In the genomic region with DNA sequence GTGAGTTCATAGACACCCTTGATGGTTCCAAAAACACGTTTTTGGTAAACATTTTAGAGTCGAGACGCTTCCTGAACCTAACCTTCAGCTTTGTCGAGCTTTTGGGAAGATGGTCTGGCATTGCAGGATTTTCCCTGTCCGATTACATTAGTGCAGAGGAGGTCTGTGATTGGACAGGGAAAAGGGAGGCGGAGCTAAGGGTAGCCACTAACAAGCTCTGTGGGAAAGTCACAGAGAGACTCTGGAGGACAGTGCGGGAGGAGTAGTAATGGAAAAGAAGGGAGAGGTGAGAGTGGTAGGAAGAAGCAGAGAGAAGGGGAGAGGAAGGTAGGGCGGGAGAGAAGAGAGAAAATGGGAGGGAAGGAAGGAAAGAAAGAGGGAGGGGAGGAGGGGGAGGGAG, we compare ENCODE assay signal across 14 mouse cellular contexts.
A peak's percentile ranks its signal among the peaks of the same experiment; 100 is the strongest.
DNase-seq lines count a peak whose midpoint lies in the region; ATAC-seq and TF ChIP-seq lines count a peak whose summit lies in the region.
"Had no signal": no experiment of that assay in that cellular context is flagged by ENCODE, and none has a peak within 500 bp of the region (broad histone marks: within the 10 kb centered on the region; RNA-seq: fewer than 3 reads in every experiment).

No protein-coding gene starts in this region.

- intact Hi-C loops in left cerebral cortex, postnatal 4 days (cut with DNase I): loop anchor here (5.0 to 10.0 kb wide), 3 partner anchors 250 to 647 kb away; no protein-coding TSS in a partner anchor
- intact Hi-C loops in left cerebral cortex, postnatal 36 days (cut with DNase I): loop anchor here (5.0 kb wide), 3 partner anchors 253 to 647 kb away; no protein-coding TSS in a partner anchor

- H3K9me3 ChIP-seq in hindbrain, embryonic 11.5 days (ENCODE audit: control insufficient read depth, low read length): no peaks in the 10 kb centered on the region
- H3K9me3 ChIP-seq in hindbrain, embryonic 10.5 days: no peaks in the 10 kb centered on the region
- no peaks in the 10 kb centered on the region for H3K9me3 ChIP-seq in E14TG2a.4 (ENCODE audit: low read length)
- no peaks in the 10 kb centered on the region for H3K9me3 ChIP-seq in hindbrain, embryonic 16.5 days (ENCODE audit: control insufficient read depth, low read length)
- H3K9me3 ChIP-seq: limb, embryonic 15.5 days had no signal

- no peaks in the 10 kb centered on the region for H3K27me3 ChIP-seq in hindbrain, embryonic 11.5 days (ENCODE audit: control insufficient read depth, insufficient read depth, low read length)
- no peaks in the 10 kb centered on the region for H3K27me3 ChIP-seq in hindbrain, embryonic 10.5 days (ENCODE audit: insufficient read depth, poor library complexity, severe bottlenecking)
- H3K27me3 ChIP-seq in E14TG2a.4 (ENCODE audit: insufficient read depth, low read length): no peaks in the 10 kb centered on the region
- no peaks in the 10 kb centered on the region for H3K27me3 ChIP-seq in hindbrain, embryonic 16.5 days (replicated peaks; ENCODE audit: control insufficient read depth, insufficient read depth, low read length)
- H3K27me3 ChIP-seq: limb, embryonic 15.5 days had no signal

- H3K27ac ChIP-seq in hindbrain, embryonic 11.5 days (ENCODE audit: low read depth, low read length): no peak overlapping the region
- H3K27ac ChIP-seq in hindbrain, embryonic 10.5 days: no peak overlapping the region
- H3K27ac ChIP-seq in hindbrain, embryonic 16.5 days (ENCODE audit: low read depth, low read length): no peak overlapping the region
- H3K27ac ChIP-seq: left cerebral cortex, adult 2 months; limb, embryonic 15.5 days had no signal

- H3K9ac ChIP-seq in hindbrain, embryonic 11.5 days (ENCODE audit: low read depth, low read length): no peak overlapping the region
- no peak overlapping the region for H3K9ac ChIP-seq in hindbrain, embryonic 16.5 days (ENCODE audit: low read depth, low read length)
- H3K9ac ChIP-seq: limb, embryonic 15.5 days had no signal

- H3K4me2 ChIP-seq in hindbrain, embryonic 11.5 days (replicated peaks; ENCODE audit: low read depth, low read length): no peak overlapping the region
- no peak overlapping the region for H3K4me2 ChIP-seq in hindbrain, embryonic 16.5 days (ENCODE audit: low read length)
- H3K4me2 ChIP-seq: limb, embryonic 15.5 days had no signal

- DNase-seq in adrenal gland, adult 2 months: peak; percentile 19
- DNase-seq in adrenal gland, postnatal 4 days (ENCODE audit: low spot score in 2 of 2): no peak
- no peak for DNase-seq in hindbrain, embryonic 11.5 days (ENCODE audit: low spot score)
- no peak for DNase-seq in hindbrain, embryonic 10.5 days (ENCODE audit: low spot score)
- no peak for DNase-seq in left cerebral cortex, postnatal 4 days
- no peak for DNase-seq in left cerebral cortex, postnatal 36 days (ENCODE audit: low spot score in 2 of 2)
- DNase-seq: adrenal gland, postnatal 25 days; kidney, adult 2 months; lung, adult 18-20 months had no signal

- no peaks in the 10 kb centered on the region for H3K36me3 ChIP-seq in hindbrain, embryonic 11.5 days (ENCODE audit: control insufficient read depth, insufficient read depth, low read length)
- no peaks in the 10 kb centered on the region for H3K36me3 ChIP-seq in hindbrain, embryonic 10.5 days
- no peaks in the 10 kb centered on the region for H3K36me3 ChIP-seq in E14TG2a.4 (ENCODE audit: insufficient read depth, low read length)
- H3K36me3 ChIP-seq in hindbrain, embryonic 16.5 days (ENCODE audit: control insufficient read depth, insufficient read depth, low read length): no peaks in the 10 kb centered on the region
- H3K36me3 ChIP-seq: limb, embryonic 15.5 days had no signal

- H3K4me1 ChIP-seq in hindbrain, embryonic 11.5 days (replicated peaks; ENCODE audit: control insufficient read depth, insufficient read depth, low read length): no peaks in the 10 kb centered on the region
- peaks cover 7% of the 10 kb centered on the region; the same call in 1 of the 2 replicates for H3K4me1 ChIP-seq in hindbrain, embryonic 10.5 days (replicated peaks)
- peaks cover 46% of the 10 kb centered on the region for H3K4me1 ChIP-seq in E14TG2a.4 (replicated peaks; ENCODE audit: low read depth, low read length)
- H3K4me1 ChIP-seq in hindbrain, embryonic 16.5 days (ENCODE audit: control insufficient read depth, insufficient read depth, low read depth, low read length): no peaks in the 10 kb centered on the region

- H3K4me3 ChIP-seq in hindbrain, embryonic 11.5 days (ENCODE audit: low read depth, low read length): no peak overlapping the region
- H3K4me3 ChIP-seq in hindbrain, embryonic 10.5 days: no peak overlapping the region
- H3K4me3 ChIP-seq in E14TG2a.4 (replicated peaks; ENCODE audit: low read length): 0 out of 2 replicates have a peak overlapping the region, but pooled peaks have one; percentile 11
- H3K4me3 ChIP-seq in hindbrain, embryonic 16.5 days (ENCODE audit: low read length): no peak overlapping the region
- H3K4me3 ChIP-seq: left cerebral cortex, adult 2 months; limb, embryonic 15.5 days; myocyte had no signal

- no peak for TF ChIP-seq CTCF in E14TG2a.4 (conservative IDR thresholded peaks at IDR 0.05; ENCODE audit: low read length)

- ATAC-seq in hindbrain, embryonic 11.5 days (ENCODE audit: low FRiP score): peak; percentile 38; the same call in 1 of the 2 replicates
- ATAC-seq in hindbrain, embryonic 16.5 days: 0 out of 2 replicates have a peak, but pooled peaks have one; percentile 34

- 44% methylated on average over 8 of the region's 8 CpGs for WGBS in hindbrain, embryonic 11.5 days
- 40% methylated on average over 8 of the region's 8 CpGs for WGBS in hindbrain, embryonic 10.5 days
- 41% methylated on average over 8 of the region's 8 CpGs for WGBS in hindbrain, embryonic 16.5 days
